Mouse (Mus musculus): Measurements from ENCODE around the gene Pth2r. TPM values are rescaled to one million over a fixed set of nuclear protein-coding genes. Genes with fewer than 3 reads are reported as not detected.

Pth2r gene
- total and polyA plus RNA-seq, 3 experiments, result not detected

GRCm38 (mm10) chr1:65315022-65315407, 33.2 kb downstream of the Pth2r start:
- Histone ChIP-seq H3K4me1 (ENCODE audit: control insufficient read depth in 1 of 2, insufficient read depth in 2 of 2) (peaks cover 0 to 6% of the 10 kb centered on the region in 2 experiments; a peak in 1 of 4 replicates), H3K9me3 (replicated peaks; ENCODE audit: low read length) (no peaks in the 10 kb centered on the region), H3K36me3 (replicated peaks in 1 of 2; ENCODE audit: control insufficient read depth in 1 of 2, insufficient read depth in 1 of 2, low read length in 1 of 2) (no peaks in the 10 kb centered on the region), H3K4me2 (ENCODE audit: insufficient read depth, low read depth, poor library complexity, severe bottlenecking) (no peak overlapping the region), H3K79me2 (replicated peaks; ENCODE audit: control insufficient read depth, extremely low read depth, insufficient read depth, poor library complexity, severe bottlenecking) (no peaks in the 10 kb centered on the region), H3K27me3 (replicated peaks) (no peaks in the 10 kb centered on the region), H3K27ac (ENCODE audit: insufficient read depth, low read depth) (no peak overlapping the region), H3K4me3 (replicated peaks in 1 of 3; ENCODE audit: low read depth in 2 of 3, low read length in 2 of 3, poor library complexity in 1 of 3) (no peak overlapping the region), H3K9ac (ENCODE audit: insufficient read depth, low read depth) (no peak overlapping the region)
- no peak for DNase-seq (ENCODE audit: extremely low read depth)
- TF ChIP-seq SIN3A (IDR thresholded peaks at IDR 0.05; ENCODE audit: low read length), result no peak
- TF ChIP-seq USF2 (conservative IDR thresholded peaks at IDR 0.05; ENCODE audit: low read depth, low read length), result no peak
- no peak for TF ChIP-seq POLR2A (IDR thresholded peaks at IDR 0.05; ENCODE audit: low read depth, low read length)
- TF ChIP-seq RAD21 (IDR thresholded peaks at IDR 0.05; ENCODE audit: low read depth, low read length), result no peak
- no peak for TF ChIP-seq ETS1 (conservative IDR thresholded peaks at IDR 0.05; ENCODE audit: low read depth, low read length)
- no peak for TF ChIP-seq MAZ (IDR thresholded peaks at IDR 0.05; ENCODE audit: low read depth, low read length)
- no peak for TF ChIP-seq UBTF (IDR thresholded peaks at IDR 0.05; ENCODE audit: low read depth, low read length)
- no peak for TF ChIP-seq MAFK (IDR thresholded peaks at IDR 0.05; ENCODE audit: insufficient replicate concordance, low read length)
- TF ChIP-seq ELF1 (IDR thresholded peaks at IDR 0.05; ENCODE audit: low read depth, low read length), result no peak
- TF ChIP-seq KAT2A (IDR thresholded peaks at IDR 0.05; ENCODE audit: insufficient replicate concordance, low read length), result no peak
- TF ChIP-seq POLR2AphosphoS2 (IDR thresholded peaks at IDR 0.05; ENCODE audit: low read depth, low read length), result no peak
- TF ChIP-seq IRF4 (IDR thresholded peaks at IDR 0.05; ENCODE audit: low read depth, low read length), result no peak
- in situ Hi-C loops (cut with MboI; ENCODE audit: low pct_ligation_motif_present, low pct_unique_long_range_greater_than_20kb, low sequenced_read_pairs), result loop anchor here (25.0 kb wide), 1 partner anchor 797 kb away; no protein-coding TSS in a partner anchor
- dilution Hi-C loops (cut with MboI; ENCODE audit: extremely low pct_ligation_motif_present, extremely low pct_unique_long_range_greater_than_20kb, low sequenced_read_pairs), result no loop called here

DNA sequence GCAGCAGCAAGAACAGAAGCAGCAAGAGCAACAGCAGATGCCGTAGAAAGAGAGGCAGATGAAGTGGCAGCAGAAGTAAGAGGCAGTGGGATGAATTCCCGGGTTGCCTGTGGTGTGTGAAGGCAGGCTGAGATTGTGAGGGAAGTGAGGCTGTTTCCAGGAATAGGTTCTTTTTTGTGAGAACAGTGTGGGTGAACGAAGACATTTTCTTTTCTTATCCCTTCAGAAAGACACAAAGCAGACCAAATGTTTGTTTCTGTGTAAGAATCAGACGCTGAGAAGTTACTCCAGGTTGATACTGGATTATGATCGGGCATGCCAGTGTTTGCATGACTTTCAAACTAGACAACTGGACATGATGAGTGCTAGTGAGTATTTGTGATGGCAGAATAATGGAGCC, 52.2 kb downstream of the Pth2r start:
- H3K9me3 ChIP-seq (replicated peaks; ENCODE audit: low read length), result no peaks in the 10 kb centered on the region
- H3K27ac ChIP-seq (ENCODE audit: insufficient read depth, low read depth), result no peak overlapping the region
- H3K4me3 ChIP-seq (replicated peaks in 1 of 3; ENCODE audit: low read depth in 2 of 3, low read length in 2 of 3, poor library complexity in 1 of 3), result no peak overlapping the region
- no peak overlapping the region for H3K4me2 ChIP-seq (ENCODE audit: insufficient read depth, low read depth, poor library complexity, severe bottlenecking)
- in situ Hi-C loops (cut with MboI; ENCODE audit: low pct_ligation_motif_present, low pct_unique_long_range_greater_than_20kb, low sequenced_read_pairs), result no loop called here
- H3K4me1 ChIP-seq (ENCODE audit: control insufficient read depth in 1 of 2, insufficient read depth in 2 of 2), result no peaks in the 10 kb centered on the region
- dilution Hi-C loops (cut with MboI; ENCODE audit: extremely low pct_ligation_motif_present, extremely low pct_unique_long_range_greater_than_20kb, low sequenced_read_pairs), result no loop called here
- no peaks in the 10 kb centered on the region for H3K27me3 ChIP-seq (replicated peaks)
- H3K36me3 ChIP-seq (replicated peaks in 1 of 2; ENCODE audit: control insufficient read depth in 1 of 2, insufficient read depth in 1 of 2, low read length in 1 of 2), result no peaks in the 10 kb centered on the region
- H3K79me2 ChIP-seq (replicated peaks; ENCODE audit: control insufficient read depth, extremely low read depth, insufficient read depth, poor library complexity, severe bottlenecking), result no peaks in the 10 kb centered on the region
- H3K9ac ChIP-seq (ENCODE audit: insufficient read depth, low read depth), result no peak overlapping the region
- no peak for DNase-seq (ENCODE audit: extremely low read depth)
- no peak for TF ChIP-seq NELFE (IDR thresholded peaks at IDR 0.05; ENCODE audit: low read depth, low read length)
- TF ChIP-seq MAX (IDR thresholded peaks at IDR 0.05; ENCODE audit: low read length), result no peak
- no peak for TF ChIP-seq KAT2A (IDR thresholded peaks at IDR 0.05; ENCODE audit: insufficient replicate concordance, low read length)
- TF ChIP-seq JUND (conservative IDR thresholded peaks at IDR 0.05; ENCODE audit: low read depth, low read length), result no peak
- TF ChIP-seq BHLHE40 (IDR thresholded peaks at IDR 0.05; ENCODE audit: low read depth, low read length), result no peak
- TF ChIP-seq TCF12 (IDR thresholded peaks at IDR 0.05; ENCODE audit: low read depth, low read length), result no peak
- no peak for TF ChIP-seq CHD1 (IDR thresholded peaks at IDR 0.05; ENCODE audit: low read depth, low read length)

Data from CH12.LX (cell line).